Mouse (Mus musculus) layer of hippocampus, postnatal 14 days (tissue): ENCODE measurements at regions not wholly inside any gene's neighbourhood (a gene's known extent, or its start where the extent isn't known, plus 50 kb on each side); places are given as distances from the start of the nearest gene placed in this dataset.
"Not testable (repeated sequence)": the region's sequence is repeated elsewhere in the genome, so short reads cannot be mapped to it uniquely, and the experiment has no call there.

Experiments
- DNase-seq, 2 experiments: peaks; one replicate each; pipeline ENCODE4 v3.0.0; 2021 to 2022; ENCODE audit warnings: low spot score in 2 of 2, mixed read lengths in 1 of 2

DNA sequence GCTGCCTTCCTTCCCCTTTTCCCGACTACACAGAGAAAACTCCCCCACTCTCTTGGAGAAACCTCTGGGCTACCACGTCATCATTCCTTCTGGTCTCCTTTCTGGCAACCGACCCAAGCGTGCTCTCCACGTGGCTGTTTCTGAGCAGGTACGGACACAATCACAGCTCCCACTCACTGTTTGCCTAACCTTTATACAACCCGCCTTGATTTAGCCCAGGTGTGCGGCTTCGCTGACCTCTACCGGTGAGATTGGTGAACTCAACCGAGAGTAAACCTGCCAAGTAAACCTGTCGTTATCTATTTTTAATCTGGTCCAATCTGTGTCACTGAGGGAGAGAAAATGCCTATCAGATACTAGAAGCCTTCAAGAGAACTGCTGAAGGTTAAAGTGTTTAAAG, 142.7 kb upstream of the Gnai1 start:
- no peak for DNase-seq

DNA sequence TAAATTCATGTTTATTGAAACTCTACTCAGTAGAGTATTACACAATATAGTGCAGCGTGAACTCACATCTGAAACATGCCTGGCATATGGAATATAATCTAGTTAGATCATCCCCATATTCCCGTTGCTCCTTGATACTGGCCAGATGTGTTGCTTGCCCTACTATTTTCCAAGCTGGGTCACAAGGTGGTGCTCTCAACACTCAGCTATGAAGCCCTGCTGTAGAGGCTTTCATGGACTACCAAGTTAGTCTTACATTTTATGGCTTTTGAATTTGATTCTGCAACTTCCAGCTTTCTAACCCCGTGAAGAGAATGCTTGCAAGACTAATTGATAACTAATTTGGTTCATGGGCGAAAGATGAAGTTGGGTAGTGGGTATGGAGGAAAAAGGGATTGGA, 134.2 kb upstream of the Gnai1 start:
- no peak for DNase-seq

DNA sequence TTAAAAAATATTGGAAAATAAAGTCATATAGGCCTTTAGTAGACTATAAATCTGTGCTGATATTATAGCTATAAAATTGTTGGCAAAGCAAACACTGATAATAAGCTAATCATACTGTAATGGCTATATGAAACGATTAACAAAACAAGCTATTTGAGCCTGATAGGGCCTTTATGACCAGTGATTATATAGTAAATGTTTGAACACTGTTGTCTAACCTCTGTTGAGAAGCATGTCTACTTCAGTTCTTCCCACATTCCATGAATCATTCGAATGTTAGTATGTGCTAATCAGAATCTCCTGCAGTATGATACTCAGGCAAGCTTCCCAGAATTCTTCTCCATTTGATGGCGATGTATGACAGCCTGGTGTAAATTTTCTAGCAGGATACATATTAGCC, 129.6 kb upstream of the Gnai1 start:
- DNase-seq, result no peak

DNA sequence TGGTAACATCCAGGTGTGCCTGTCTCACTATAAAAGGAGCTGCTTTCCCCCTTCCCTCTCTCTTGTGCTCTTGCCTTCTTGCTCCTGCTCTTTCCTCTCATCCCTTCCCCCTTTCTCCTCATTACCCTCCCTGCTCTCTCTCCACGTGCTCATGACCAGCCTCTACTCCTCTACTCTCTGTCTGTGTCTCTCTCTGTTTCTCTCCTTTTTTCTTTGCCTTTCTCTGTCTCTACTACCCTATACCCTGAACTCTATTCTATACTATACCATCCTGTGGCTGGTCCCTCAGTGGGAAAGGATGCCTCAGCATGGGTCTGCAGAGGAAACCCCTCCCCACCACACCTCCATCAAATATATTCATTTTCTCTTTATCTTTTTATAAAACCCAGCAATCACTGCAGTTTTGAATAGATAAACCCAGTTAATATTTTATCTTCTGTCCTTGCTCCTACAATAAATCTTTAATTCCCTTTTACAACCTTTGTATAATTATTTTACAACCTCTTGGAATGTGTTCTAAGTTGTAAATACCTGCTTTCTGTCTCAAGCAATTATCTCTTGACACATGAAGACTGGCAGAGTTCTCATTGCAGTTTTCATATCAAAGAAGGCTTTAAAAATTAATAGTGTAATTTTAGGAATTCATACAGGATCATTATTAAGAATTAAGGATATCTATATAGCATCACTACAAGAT, 127.1 kb upstream of the Gnai1 start:
- no peak for DNase-seq

DNA sequence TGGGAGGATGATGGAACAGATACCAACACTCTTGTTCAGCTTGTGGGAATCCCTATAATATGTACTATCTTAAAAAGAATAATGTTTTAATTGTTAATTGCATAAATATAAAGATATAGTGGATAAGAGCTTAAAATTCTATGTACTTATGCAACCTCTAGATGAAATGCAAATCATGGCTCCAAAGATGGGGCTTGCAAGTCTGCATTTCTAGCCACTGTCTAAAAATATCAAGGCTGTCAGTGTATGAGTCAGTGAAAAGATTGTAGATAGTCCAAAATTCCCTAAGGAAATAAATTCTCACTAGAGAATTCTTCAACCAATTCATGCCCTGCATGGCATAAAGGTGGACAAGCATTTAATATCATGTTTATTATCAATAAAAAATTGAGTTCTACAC, 124.2 kb upstream of the Gnai1 start:
- DNase-seq, result no peak

DNA sequence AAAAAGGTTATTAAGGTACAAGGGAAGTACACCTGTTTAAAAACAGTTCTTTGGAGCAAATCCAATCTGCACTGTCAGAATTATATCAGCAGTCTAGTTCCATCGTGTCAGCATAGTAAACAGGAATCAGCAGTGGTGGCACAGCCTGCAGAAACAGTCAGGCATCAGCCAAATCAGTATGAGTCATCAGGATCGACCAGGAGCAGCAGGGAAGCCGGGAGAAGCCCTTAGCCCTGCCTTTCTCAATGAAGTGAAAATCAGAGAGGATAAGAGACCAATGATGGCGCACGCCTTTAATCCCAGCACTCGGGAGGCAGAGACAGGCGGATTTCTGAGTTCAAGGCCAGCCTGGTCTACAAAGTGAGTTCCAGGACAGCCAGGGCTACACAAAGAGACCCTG, 118.3 kb upstream of the Gnai1 start:
- no peak for DNase-seq

DNA sequence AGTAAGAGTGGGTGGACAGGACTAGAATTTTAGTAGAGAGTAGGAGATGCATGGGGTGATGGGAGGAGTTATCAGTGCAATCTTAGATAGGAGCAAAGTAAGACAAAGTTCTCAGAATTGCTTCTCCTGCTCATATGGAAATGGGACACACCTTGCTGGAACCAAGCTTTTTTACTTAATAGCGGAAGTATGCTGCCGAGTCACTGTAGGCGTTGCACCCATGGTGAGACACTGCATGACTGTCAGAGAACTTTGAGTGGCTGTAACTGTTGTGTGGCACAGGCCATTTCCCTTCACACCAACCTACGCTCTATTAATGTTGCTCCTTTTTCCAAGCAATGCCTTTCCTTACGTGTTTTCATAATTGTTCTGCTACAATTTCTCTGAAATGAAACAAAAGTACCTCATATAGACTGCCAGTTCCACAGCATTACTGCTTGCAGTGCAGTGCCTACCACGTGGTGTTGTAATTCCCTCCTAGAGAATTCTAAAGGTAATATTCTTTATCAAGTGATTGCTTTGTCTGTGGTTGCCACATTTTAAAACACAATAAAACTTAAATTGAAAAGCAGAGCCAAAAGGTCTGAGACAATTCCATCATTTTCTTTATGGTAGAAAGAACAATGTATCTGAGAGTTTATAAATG, 117.3 kb upstream of the Gnai1 start:
- DNase-seq, result no peak

DNA sequence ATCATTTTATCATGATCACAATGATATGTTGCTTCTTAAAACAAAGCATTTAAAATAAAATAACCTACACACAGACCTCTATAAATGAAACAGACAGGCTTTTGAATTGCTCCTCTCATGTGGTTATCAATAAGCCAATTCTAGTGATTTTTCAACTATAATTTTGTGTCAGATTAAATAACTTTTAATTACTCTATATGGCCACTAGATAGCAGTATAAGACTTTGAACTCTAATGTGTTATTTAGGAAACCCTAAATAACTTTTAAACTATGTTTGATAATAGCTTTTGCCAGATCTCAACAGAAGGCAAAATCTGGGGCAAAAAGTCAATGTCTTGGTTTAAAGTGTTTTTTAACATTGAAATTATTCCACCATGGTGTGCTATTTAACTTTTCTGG, 112.0 kb upstream of the Gnai1 start:
- peak in 1 of 2 experiments; percentile 3 for DNase-seq

DNA sequence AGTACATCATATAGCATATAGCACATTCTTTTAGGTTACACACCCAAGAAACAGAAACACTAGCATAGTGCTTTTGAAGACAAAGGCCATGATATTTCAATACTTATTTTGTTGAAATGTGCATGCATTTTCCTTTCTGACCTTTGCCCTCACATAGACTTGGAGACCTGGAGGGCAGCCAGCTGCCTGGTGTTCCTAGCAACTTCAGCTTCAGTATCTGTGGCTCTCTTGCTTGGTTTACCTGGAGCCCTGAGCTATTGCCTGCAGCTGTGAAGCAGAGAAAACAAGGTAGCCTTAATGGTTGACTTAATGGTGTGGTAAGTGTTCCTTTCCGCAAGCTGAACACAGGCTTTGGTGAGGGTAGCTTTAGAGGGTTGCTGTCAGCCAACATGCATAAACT, 97.6 kb upstream of the Gnai1 start:
- DNase-seq, result no peak

DNA sequence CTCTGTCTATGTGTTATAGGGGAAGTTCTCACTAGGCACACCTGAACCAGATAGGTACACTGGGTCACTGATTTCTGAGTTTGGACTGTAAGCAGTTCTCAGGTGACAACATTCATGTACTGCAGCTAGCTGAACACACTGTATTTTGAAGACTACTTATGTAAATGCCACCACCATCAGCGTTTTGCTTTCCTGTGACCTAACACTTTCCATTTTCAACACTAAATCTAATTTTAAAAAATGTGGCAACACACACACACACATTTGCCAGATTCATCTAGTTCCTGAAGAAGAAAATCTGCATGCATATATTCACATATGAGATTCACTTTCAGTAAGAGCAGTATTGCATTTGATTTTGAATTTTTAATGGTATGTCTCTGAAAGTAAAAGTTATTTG, 96.0 kb upstream of the Gnai1 start:
- no peak for DNase-seq

DNA sequence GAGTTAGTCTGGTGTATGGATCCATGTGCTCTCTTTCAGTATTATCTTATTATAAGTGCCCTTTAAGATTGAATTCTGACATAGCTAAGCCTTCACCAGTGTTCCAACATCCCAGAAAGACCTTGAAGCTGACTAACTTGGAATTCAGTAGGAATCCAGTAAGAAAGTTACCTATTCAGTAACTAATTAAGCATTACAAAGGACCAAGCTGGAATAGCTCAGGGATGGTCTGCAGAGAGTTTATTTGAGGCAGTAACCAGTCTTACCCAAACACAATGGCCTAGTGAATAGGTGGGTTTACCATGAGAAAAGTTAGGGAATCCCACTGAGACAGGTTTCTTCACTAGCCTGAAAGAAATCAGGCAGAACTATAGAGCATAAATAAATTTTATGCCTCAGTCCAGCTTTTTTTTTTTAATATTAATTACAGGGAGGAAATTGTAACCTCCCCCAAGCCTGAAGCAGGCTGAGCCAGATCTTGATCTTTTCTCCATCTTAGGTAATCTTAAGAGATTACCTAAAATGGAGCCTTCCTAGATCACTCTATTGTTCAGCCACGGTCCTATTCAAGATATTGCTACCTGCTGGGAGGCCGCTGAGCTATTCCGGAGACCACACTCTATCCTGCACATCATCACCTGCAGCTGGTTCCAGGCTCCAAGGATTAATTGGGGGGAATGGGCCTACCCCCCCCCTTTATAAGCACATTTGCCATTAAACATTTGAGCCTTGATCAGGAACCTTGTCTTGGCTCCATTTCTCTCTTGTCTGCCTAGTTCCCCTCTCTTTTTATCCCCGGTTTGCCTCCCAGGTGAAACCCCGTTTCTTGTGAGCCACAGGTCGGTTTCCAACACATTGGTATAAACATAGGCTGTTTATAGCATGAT, 93.0 kb upstream of the Gnai1 start:
- not testable (repeated sequence) for DNase-seq

DNA sequence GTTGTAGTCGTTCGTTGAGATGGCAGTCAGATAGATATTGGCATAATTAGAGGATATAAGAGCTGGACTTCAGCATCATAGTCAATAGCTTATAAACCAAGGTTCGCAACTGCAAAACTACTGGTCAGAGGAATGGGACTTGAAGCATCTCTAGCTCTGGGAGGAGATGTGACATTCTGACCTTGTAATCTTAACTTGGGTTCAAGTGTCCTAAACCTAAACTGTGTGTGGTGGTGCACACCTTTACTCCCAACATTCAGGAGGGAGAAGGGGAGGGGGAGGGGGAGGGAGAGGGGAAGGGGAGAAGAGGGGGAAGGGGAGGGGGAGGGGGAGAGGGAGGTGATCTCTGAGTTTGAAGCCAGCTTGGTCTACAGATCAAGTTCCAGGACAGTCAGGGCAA, 89.1 kb upstream of the Gnai1 start:
- DNase-seq, result no peak

DNA sequence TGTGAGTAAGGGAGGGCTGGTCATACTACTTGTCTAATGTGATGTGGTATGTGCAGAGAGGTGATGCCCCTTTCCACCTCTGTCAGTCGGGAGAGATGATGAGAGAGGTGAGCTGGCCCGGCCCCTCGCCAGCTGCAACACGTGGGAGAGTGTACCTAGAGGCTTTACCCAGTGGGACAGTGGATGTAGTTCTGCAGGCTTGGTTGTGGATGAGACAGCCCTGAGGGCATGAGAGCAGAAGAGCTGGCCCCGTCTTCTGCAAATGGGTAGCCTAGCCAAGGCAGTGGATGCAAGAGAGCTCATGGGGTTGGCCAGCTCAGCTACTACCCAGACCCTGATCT, 88.1 kb upstream of the Gnai1 start:
- no peak for DNase-seq

DNA sequence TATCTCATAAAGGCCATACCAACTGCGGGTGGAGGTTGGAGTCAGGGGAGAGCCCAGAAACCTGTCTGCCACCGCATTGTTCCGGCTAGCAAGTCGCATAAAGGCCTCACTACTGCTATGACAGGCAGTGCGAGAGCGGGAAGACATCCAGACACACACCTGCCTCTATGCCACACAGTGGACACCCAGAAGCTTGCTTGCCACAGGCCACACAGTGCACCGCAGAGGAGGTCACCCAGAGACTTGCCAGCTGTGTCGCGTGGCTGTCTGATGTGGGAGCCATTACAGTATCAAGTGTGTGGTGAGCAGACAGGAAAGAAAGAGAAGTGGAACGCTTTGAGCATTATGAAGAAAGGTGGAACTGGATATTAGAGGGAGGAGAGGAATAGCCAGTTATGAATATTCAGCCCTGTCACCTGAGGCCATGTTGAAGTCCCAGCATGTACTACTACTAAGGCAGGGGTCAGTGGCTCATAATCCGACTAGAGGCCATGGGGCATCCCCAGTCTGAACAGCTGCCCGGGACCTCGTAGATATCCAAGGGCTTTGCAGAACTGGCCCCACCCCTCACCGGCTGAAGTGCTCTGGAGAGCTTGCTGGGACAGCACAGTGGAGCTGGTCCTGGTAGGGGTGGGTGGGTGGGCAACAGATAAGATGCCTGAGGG, 87.6 kb upstream of the Gnai1 start:
- no peak for DNase-seq

DNA sequence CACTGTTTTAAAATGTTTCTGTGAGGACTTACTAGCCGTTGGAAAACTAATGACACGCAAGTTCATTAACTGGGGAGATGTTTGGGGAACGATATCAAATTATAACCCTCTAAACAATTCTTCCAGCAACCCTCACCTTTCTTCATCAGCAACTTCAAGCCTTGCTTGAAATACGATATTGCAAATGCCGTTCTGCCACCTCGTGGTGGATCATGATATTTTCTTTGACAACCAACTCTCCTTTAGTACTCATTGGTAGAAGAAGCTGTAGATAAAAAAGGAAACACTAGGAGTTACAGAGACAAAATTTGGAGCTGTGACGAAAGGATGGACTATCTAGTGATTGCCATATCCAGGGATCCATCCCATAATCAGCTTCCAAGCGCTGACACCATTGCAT, 85.8 kb upstream of the Gnai1 start:
- DNase-seq, result peak; percentile 72 to 87

DNA sequence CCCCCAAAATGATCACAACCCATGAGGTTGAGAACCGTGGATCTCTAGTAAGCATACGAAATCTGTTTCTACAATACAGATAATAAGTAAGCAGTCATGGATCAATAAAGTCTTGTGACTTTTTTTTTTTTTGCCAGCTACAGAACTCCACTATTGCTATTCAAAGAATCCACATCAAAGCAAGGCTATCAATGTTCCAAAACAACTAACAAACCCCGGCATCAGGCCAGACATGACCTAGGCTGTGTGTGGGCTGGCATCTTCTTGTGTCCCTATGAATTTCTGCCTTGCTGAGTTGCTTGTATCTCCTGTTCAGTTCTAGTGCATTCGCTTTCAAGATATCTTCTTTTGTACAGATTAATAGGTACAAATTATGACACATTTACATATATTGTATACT, 79.8 kb upstream of the Gnai1 start:
- no peak for DNase-seq

DNA sequence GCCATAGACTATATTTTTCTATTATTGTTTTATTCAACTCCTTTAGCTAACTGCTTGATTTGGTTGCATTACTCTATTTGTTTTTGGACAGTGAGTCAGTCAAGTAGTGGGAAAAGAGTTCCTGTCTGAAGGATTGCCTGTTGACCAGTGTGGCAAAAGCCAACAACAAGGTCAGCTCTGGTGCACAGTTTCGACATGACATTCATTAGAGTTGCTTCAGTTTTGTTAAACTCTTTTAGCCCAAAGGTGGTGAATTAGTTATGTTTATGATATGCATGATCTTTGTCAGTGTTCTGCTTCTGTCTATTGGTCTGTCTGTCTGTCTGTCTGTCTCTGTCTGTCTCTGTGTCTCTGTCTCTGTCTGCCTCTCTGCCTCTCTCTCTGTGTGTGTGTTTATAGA, 79.1 kb upstream of the Gnai1 start:
- DNase-seq, result no peak

DNA sequence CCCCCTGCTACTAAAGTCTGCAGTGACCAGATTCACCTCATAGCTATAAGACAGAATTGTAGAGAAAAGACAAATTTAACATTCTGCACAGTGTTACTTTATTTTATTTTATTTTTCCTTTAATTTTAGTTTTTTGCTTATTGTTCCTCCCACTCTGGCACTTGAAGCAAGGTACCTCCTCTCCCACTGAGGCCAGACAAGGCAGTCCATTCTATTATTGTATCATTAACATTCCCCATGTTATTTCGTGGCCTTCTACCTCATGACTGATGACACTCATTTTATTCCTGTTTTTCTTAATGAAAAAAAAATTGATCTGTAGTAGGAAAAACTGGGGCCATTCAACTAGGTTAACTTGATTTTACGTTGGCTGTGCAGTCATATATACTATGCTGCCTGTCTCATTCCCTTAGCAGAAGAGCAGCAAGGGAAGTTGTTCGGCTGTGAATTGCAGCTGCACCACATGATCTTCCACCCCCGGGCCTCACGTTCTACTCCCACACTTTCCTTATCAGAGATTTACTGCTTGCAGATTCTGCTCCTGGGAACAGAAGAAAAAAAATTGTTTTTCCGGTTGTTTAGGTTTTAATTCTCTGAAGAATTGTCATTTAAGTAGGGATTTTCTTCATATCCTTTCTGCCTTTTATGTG, 76.1 kb upstream of the Gnai1 start:
- DNase-seq, result no peak

DNA sequence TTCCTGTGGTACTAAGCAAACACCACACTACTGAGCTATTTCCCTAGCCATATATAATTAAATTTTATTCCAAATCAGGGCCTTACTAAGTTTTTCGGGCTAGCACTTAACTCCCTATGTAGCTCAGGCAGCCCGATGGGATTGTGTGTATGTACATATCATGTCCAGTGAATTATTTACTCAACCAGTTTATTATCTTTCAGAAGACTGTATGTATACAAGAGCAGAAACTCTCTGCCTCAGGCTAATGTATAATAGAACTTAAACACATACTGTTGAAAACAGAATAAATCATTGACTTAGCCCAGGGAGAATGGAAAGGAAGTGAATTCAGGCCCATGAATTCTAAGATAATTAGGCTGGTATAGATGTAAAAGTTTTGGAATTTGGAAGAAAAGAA, 74.1 kb upstream of the Gnai1 start:
- no peak for DNase-seq

DNA sequence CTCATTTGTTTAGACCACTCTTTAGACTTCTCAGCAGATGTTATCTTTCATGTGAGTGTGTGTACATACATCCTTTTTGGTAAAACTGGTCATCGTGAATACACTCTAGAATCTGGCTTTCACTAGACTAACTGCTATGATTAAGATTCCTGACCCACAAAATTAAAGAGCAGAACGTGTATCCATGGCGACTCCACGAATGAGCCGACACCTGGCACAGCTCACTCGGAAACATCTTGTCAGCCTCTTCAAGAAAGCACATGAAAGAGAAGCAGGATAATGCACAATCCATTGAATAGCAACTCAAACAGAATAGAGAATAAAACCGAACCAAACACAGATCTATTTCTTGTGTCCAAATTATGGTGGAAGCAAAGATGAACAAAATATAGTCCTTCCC, 73.1 kb upstream of the Gnai1 start:
- DNase-seq, result peak in 1 of 2 experiments; percentile 24

DNA sequence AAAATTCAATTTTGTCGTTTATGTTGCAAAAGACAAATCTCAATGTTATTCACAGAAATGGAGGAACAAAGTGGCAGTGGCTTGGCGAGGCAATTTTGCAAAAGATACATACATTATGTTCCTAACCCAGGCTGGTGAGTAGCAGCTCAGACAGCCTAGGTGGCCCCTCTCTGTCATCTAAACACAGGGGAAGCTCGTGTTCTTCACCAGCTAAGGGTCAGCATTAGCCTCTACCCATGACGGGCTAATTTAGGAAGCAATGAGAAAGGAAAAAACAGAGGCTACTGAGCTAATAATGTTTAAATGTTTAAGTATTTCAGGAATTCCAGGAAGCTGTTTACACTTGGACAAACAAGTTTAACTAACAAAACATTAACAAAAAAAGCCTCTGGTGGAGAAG, 64.9 kb upstream of the Gnai1 start:
- no peak for DNase-seq
